Mouse (Mus musculus) hematopoietic stem cell, adult 5-6 weeks (primary cell): ENCODE data around the gene Palld. TPM values are rescaled to one million over a fixed set of nuclear protein-coding genes. Genes with fewer than 3 reads are reported as not detected.

Experiments
- ATAC-seq, 2 experiments: fragments of 125-278 bp in 1 of 2; replicated peaks in 1 of 2; 2 replicates each; pipeline ENCODE4 v1.8.0; 2016 to 2017; ENCODE audit warnings: inconsistent platforms in 2 of 2, mild to moderate bottlenecking in 2 of 2, moderate number of reproducible peaks in 2 of 2, low read depth in 1 of 2, moderate TSS enrichment in 1 of 2; ENCODE audit not compliant: low FRiP score in 2 of 2, poor library complexity in 2 of 2, severe bottlenecking in 2 of 2, insufficient read depth in 1 of 2, low TSS enrichment in 1 of 2
- total RNA-seq: library from RNA; stranded (forward); fragments of 172-1452, 232-1000 nt; gene quantifications from 2 replicates; pipeline ENCODE4 v1.2.3, GENCODE M21; 2017

Gene Palld
- total RNA-seq, 1 experiment from 2014 or later: 2.2 TPM

DNA sequence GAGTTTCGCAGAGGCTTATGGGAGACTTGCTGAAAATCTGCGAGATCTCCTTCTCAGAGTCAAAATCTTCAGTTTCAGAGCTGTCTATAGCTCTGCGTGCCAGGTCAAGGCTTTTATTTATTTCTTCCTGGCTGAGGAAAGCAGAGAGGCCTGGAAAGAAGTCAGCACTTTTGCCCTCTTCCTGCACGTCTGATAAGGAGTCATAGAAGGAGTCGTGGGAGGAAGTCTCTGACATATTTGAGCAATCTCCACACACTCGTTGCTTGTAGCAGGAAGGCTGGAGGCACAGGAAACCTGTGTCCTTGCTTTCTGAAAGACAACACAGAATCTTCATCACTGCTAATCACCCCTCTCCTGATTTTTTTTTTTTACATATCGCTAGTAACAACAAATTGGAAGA lies 24.9 kb downstream of the Palld start:
- peak; percentile 60 to 75; a peak in 3 of 4 replicates for ATAC-seq

DNA sequence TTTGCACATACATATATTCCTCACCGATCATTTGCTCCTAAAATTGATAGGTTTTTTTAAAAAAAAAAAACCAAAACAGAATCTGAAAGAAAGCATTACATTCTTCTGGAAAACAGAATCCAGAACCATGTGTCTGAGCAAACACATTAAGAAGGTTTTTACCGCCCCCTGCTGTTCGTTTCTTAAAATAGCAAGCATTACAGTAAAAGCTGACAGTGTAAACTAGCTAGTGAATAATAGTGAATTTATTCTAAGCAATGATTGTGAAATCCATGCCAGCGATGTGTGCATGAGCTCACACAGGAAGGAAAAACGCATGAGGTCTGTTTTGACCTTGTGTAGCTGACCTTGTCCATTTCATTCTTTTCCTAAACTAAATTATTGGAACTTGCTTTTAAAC lies 27.2 kb downstream of the Palld start:
- peak; percentile 46 to 60; a peak in 2 of 4 replicates for ATAC-seq

DNA sequence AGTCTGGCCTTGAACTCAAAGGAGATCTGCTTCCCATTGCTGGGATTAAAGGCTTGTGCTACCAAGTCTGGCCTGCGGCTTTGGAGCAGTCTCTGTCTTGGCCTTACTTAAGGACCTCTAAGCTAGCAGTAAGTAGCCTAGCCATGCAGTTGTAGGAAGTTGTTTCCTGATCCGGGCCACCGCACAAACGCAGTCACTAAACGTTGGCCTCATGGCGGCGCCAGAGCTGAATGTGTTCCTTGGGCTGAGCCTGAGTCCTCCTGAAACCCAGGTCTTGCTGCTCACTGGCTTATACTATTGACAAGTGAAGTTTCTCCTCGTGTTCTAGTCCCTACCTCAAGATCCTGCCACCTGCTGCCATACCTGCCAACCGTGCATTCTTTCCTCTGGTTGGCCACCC lies 28.5 kb downstream of the Palld start:
- ATAC-seq: no peak

DNA sequence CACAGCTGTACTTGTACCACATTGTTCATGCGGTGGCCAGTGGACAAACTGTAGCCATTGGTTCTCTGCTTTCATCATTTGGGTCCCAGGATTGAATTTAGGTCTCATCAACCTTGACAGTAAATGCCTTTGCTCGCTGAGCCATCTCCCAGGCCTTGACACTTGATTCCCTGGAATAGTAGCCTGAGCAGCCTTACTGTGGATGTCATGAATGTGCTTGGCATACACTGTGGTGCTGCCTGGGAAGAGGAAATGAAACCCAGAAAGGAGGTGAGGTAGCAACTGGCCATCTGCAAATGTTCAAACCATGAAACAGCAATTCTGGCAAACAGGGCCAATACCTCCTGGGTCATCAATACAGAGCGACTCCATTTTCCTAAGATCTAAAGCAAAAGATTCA lies 34.0 kb downstream of the Palld start:
- no peak for ATAC-seq

DNA sequence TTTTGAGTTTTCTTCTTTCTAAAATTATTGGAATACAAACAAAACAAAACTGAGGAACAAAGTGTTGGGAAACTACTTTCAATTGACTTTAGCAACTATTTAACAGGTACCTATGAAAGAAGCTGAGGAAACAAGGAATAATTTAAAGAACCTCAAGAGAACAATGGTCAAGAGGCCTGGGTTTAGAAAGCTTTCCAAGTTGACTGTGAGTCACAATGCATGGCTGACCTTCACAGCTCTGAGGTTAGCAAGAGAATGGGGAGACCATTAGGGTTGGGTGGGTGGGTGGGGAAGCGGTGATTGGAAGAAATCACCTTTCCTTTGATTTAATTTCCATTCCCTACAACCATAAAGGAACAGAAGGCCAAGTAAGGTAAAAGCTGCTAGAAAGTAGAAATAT lies 35.6 kb downstream of the Palld start:
- ATAC-seq: no peak

DNA sequence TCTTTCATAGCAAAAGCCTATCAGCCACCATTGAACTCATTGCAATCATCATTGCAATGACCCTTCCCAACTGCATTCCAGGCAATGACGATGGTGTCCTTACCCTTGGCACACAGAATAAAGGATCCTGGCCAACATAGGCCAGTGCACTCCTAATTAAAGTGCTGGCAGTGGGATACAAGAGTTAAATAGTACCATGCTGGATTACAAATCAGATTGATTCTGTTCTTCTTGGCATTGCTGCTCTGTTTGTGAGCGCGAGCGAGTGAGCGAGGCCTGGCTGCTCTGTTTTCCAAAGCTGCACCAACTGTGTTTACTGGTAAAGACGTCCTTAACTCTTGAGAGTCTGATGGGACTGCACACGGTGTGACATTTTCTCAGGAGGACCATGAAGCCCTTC lies 37.1 kb downstream of the Palld start:
- ATAC-seq: no peak

DNA sequence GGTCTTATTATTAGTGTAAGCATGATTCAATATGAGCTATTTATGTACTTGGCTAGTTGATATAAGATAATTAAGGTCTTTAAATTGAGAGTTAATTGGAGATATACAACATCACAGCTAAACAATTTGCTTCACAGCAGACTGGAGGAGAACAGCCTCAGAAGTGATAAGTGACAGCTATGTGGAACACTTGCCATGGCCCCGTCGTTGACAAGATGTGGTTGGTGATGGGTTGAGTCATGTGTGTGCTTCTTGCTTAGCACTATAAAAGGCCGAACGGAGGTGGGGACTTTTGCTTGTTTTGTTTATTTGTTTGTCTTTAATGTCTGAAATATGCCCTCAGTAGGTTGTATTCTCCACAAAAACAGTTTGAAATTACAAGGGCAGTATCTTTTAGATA lies 51.2 kb downstream of the Palld start:
- no peak for ATAC-seq

DNA sequence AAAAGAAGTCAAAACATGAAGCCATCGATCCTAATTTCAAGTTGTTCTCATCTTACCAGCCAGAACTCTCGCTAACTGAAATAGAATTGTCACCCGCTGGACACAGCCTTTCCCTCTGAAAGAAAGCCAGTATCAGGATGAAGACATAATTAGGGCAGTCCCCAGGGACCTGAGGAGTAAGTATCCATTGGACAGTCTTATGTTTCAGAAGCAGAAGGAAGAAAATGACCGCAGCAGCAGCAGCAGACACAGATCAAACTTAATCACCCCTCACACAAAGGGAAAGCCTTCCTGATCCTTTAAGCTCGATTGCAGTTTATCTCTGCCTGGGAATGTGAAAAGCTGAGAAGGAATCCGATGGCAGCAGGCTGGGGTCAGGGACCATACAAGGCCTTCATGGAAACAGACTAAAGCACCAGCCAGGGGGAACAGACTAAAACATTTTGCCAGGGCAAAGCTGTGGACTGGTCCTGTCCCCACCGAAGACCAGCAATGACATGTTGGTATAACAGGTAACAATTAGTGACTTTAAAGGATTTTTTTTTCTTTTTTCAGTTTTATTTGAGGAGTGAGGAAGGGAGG lies 53.8 kb downstream of the Palld start:
- ATAC-seq: no peak

DNA sequence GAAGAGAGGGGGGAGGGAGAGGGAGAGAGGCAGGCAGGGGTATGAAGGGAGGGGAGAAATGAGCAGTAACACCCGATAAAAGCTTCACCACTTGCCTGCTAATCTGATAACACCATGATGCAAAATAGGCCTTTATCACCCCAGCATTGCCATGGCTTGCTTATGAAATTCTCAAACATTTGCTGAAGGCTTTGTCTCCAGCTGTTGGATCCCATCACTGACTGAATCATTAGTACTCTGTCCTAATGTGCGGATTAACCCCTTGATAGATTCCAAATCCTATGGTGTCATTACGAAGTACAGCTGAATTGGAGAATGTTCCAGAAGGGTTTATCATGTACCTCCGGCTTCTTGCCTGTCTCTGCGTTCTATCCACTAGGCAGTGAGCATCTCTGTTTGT lies 55.0 kb downstream of the Palld start:
- ATAC-seq: no peak

DNA sequence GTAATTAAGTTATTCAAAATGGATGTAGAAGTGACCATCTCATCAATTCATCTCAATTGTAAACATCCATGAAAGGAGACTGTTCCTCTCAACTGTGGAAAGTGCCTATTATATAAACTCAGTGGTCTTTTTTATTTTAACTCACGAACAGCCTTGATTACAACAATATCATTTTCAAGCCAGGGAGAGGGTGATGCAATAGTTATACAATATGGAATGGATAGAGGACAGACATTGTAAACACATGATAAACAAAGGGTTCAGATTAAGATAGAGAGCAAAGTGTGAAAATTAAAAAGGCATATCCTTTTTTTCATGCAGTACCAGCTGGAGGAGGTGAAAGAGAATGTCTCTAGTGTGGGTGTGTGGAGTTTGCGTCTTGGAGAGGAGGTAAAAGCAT lies 57.5 kb downstream of the Palld start:
- no peak for ATAC-seq

DNA sequence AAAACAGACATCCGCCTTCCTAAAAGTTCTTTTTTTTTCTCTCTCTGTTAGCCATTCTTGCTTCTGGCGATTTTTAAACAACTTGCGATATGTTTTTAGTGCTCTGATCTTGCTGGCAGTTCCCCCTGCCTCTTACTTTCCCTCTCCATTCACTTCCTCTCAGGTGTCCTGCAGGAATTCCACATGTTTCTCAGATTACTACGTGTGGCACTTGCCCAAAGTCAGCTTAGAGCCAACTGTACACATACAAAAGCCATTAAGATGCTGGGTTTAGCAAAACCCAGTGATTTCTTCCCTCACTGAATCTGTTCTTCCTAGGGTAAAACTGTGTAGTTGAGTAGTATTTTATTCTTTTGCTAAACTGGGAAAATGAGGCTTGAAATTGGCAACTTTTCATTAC lies 57.9 kb downstream of the Palld start:
- ATAC-seq: no peak

DNA sequence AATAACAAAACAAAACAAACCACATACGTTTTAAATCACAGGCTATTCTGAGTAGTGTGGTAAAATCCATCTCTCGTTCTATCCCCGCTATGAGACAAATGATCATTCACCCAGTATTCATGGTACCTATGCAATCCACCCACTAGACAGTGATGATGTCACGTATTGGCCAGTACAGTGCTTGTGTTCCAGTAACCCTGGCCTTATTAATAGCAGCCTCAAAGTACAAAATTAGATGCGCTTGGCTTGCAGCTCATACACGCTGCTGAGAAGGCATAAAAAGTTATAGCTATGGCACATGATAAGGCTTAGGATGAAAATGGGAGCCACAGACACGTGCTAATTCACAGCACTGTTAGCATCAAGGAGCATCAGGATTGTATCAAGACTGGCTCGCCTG lies 58.7 kb downstream of the Palld start:
- ATAC-seq: no peak

DNA sequence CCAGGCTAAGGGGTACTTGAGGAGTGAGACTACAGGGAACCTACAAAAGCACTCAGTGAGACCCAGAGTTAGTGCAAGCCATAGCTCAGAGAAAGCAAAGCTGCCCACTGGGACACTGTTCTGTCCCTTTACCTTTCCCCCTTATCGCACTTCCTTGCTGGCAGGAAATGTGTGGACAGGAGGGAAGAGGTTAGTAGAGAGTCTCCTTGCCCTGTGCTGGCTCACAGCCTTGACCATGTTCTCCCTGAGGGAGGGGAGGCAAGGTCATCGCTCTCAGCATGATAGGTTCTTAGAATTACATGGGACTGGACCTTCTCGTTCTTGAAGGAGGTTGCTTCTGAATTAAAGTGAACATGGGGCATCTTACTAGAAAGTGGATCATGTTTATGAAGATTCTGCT lies 69.3 kb downstream of the Palld start:
- ATAC-seq: no peak

DNA sequence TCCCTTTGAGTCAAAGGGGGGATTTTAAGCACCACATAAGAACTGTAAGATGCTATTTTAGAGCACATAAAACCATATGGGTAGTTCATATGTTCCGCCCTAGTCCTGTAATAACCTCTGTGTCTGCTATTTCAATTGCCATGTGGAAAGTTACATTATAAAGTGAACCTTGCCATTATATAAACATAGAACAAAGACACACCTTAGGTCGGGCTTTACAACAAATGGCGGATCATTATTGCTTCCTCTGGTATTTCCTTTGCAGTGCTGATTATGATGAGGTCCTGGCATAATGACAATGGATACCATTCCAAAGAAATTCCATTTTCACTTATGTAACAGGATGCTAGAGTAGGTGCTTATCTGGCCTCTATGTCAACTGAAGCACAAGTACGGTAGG lies 70.5 kb downstream of the Palld start:
- ATAC-seq: no peak

DNA sequence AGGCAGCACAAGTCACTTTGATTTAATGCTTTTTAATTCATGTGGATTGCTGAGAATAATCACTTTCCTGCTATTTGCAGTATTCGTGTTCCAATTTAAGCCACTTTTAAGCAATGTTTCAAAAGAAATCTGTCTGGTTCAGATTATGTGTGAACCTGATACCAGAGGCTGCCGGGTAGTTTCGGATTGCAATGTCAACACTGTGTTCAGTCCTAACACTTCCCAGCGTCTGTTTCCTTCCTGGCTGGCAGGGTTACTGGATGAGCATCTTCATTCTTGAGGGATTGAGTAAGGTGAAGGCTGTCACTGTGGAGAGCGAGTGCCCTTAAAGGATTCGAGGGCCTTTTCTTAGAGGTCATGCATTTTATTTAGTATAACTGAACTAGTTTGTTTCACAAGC lies 71.7 kb downstream of the Palld start:
- no peak for ATAC-seq

DNA sequence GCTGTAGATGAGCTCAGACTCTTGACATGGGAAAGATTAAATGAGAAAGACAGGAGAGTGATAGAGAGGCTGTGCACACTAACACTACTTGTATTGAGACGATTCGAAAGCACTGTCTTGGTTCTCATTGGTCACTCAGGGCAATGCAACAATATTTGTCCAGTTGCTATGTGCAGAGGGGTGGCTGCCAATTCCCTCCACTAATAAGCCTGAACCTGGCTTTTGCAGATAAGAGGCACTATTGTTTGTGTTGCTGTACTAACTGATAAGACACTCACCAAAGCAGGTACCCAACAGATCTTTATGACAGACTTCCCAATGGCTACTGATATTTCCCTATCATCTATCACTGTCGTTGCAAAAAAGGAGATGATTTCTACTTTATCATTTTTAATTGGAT lies 77.9 kb downstream of the Palld start:
- ATAC-seq: 0 out of 4 replicates have a peak, but pooled peaks of 1 of the 2 experiments have one; percentile 22

DNA sequence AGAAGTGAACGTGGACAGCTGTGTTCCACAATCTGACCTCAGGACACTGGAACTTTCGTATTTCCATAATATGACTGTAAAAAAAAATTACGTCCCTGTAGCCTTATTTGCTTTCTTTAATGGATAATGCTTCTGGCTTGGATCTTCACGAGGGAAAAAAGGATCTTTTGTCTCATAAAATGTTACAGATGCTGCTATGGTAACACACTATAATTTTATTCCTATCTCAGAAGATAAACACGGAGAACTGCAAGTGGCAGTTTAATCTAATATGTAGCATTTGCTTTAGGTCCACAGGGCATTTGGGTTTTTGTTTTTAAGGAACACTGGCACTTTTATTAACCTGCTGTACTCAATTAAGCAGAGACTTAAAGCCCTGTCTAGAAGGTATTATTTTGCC lies 79.3 kb downstream of the Palld start:
- no peak for ATAC-seq

DNA sequence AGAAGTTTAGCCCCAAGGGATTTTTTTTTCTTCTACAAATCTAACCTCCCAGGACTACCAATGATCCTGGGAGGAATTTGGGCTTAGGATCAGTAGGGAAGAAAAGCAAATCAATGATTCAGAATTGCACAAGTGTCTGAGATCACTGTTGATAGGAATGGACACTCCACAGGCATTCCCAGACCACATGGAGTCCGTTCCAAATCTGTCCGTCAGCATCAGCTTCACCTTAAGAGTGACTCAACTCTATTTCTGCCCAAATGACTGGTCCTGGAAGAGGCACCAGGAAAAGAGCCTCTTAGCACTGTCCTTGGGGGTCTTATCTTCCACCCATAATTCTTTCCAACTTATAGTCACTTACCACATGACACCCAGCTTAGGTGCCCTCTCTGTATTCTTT lies 98.7 kb downstream of the Palld start:
- ATAC-seq: no peak

DNA sequence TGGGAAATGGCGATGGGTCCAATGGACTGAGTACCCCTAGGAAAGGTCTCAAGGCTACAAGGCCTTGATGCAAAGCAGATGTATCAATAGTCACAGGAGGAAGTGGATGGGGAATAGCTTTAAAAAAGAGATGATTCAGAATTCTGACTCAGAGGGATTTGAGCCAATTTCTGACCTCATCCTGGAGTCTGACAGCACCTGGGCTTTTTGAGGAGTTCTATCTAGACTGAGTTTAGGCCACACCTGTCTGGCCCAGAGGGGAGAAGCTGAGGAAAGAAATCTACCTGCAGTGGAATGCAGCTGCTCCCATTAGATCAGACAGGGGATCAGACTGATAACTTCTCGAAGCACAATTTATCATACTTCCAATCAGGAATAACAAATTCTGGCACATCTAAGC lies 99.7 kb downstream of the Palld start:
- no peak for ATAC-seq
